In the genomic region with DNA sequence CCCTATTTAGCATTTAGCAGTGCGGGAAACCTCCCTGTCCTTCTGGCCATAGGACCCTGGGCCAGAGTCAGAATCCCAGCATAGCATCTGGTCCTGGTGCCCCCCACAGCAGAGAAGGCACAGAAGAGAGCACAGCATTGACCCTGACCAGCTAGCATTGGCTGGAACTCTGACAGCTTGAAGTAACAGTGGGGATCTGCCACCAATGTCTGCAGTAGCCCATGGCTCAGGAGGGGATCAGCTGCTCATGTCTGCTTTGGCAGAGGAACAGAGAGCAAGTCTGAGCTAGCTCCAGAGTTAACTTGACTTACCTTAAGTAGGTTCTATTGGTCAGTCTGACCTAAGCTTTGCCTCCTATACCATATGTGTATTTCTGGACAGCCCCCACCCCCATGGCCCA, we compare ENCODE assay signal across 14 mouse cellular contexts. TPM values are rescaled to one million over a fixed set of nuclear protein-coding genes. Genes with fewer than 3 reads are reported as not detected.
A peak's percentile ranks its signal among the peaks of the same experiment; 100 is the strongest.
DNase-seq lines count a peak whose midpoint lies in the region; ATAC-seq lines count a peak whose summit lies in the region.
"Had no signal": no experiment of that assay in that cellular context is flagged by ENCODE, and none has a peak within 500 bp of the region (broad histone marks: within the 10 kb centered on the region; RNA-seq: fewer than 3 reads in every experiment).

No protein-coding gene starts in this region.

- DNase-seq in forebrain, embryonic 10.5 days (ENCODE audit: extremely low spot score, low spot score) = no peak
- DNase-seq in midbrain, embryonic 11.5 days (ENCODE audit: low spot score, missing footprints) = no peak
- no peak for DNase-seq in hindbrain, embryonic 14.5 days (ENCODE audit: low spot score)
- DNase-seq in right cerebral cortex, postnatal 25 days = no peak
- DNase-seq: gastrocnemius, postnatal 36 days; kidney, adult 11 months; right cerebral cortex, adult 18-20 months; spleen, adult 18-20 months had no signal

- no peak overlapping the region for H3K4me2 ChIP-seq in forebrain, embryonic 13.5 days
- no peak overlapping the region for H3K4me2 ChIP-seq in midbrain, embryonic 13.5 days (replicated peaks)
- H3K4me2 ChIP-seq in midbrain, embryonic 11.5 days = no peak overlapping the region
- H3K4me2 ChIP-seq in hindbrain, embryonic 14.5 days (replicated peaks) = no peak overlapping the region
- H3K4me2 ChIP-seq in midbrain, embryonic 15.5 days = no peak overlapping the region

- peaks cover 48% of the 10 kb centered on the region for H3K4me1 ChIP-seq in forebrain, embryonic 13.5 days
- H3K4me1 ChIP-seq in forebrain, embryonic 10.5 days = peaks cover 11% of the 10 kb centered on the region; the same call in 1 of the 2 replicates
- peaks cover 32% of the 10 kb centered on the region for H3K4me1 ChIP-seq in midbrain, embryonic 13.5 days (replicated peaks)
- no peaks in the 10 kb centered on the region; the same call in 1 of the 2 replicates for H3K4me1 ChIP-seq in midbrain, embryonic 11.5 days (ENCODE audit: control insufficient read depth, insufficient read depth, low read length)
- peaks cover 23% of the 10 kb centered on the region; the same call in 1 of the 2 replicates for H3K4me1 ChIP-seq in hindbrain, embryonic 14.5 days (replicated peaks; ENCODE audit: control insufficient read depth, insufficient read depth, low read length)
- H3K4me1 ChIP-seq in midbrain, embryonic 15.5 days = peaks cover 28% of the 10 kb centered on the region

- 91% methylated on average over 1 of the region's 1 CpGs for WGBS in forebrain, embryonic 13.5 days
- WGBS in forebrain, embryonic 10.5 days = 91% methylated on average over 1 of the region's 1 CpGs
- WGBS in midbrain, embryonic 13.5 days = 97% methylated on average over 1 of the region's 1 CpGs
- WGBS in midbrain, embryonic 11.5 days = 96% methylated on average over 1 of the region's 1 CpGs
- WGBS in hindbrain, embryonic 14.5 days = 78% methylated on average over 1 of the region's 1 CpGs
- 91% methylated on average over 1 of the region's 1 CpGs for WGBS in midbrain, embryonic 15.5 days

- no peak overlapping the region for H3K4me3 ChIP-seq in forebrain, embryonic 13.5 days
- no peak overlapping the region for H3K4me3 ChIP-seq in forebrain, embryonic 10.5 days
- H3K4me3 ChIP-seq in midbrain, embryonic 13.5 days (replicated peaks) = no peak overlapping the region
- H3K4me3 ChIP-seq in midbrain, embryonic 11.5 days (ENCODE audit: low read depth, low read length) = no peak overlapping the region
- H3K4me3 ChIP-seq in hindbrain, embryonic 14.5 days (replicated peaks; ENCODE audit: low read length) = no peak overlapping the region
- no peak overlapping the region for H3K4me3 ChIP-seq in midbrain, embryonic 15.5 days
- H3K4me3 ChIP-seq: heart, embryonic 10.5 days had no signal

- no peak for ATAC-seq in forebrain, embryonic 13.5 days
- ATAC-seq in midbrain, embryonic 13.5 days = no peak
- no peak for ATAC-seq in midbrain, embryonic 11.5 days (ENCODE audit: low FRiP score)
- ATAC-seq in hindbrain, embryonic 14.5 days (ENCODE audit: low FRiP score) = no peak
- no peak for ATAC-seq in midbrain, embryonic 15.5 days (replicated peaks)
- ATAC-seq: CD4-positive, CD25-positive, alpha-beta regulatory T cell, adult 4 months had no signal

- H3K27ac ChIP-seq in forebrain, embryonic 13.5 days = peak overlapping the region; percentile 60
- H3K27ac ChIP-seq in forebrain, embryonic 10.5 days = no peak overlapping the region
- peak overlapping the region; percentile 56 for H3K27ac ChIP-seq in midbrain, embryonic 13.5 days
- H3K27ac ChIP-seq in midbrain, embryonic 11.5 days (ENCODE audit: low read depth, low read length) = no peak overlapping the region
- peak overlapping the region; percentile 47 for H3K27ac ChIP-seq in hindbrain, embryonic 14.5 days
- H3K27ac ChIP-seq in midbrain, embryonic 15.5 days = 0 out of 2 replicates have a peak overlapping the region, but pooled peaks have one; percentile 25
- H3K27ac ChIP-seq: heart, embryonic 10.5 days; macrophage had no signal

- no peaks in the 10 kb centered on the region for H3K9me3 ChIP-seq in forebrain, embryonic 13.5 days (replicated peaks)
- no peaks in the 10 kb centered on the region for H3K9me3 ChIP-seq in forebrain, embryonic 10.5 days
- H3K9me3 ChIP-seq in midbrain, embryonic 13.5 days = no peaks in the 10 kb centered on the region
- H3K9me3 ChIP-seq in midbrain, embryonic 11.5 days (ENCODE audit: control insufficient read depth, low read length) = no peaks in the 10 kb centered on the region
- H3K9me3 ChIP-seq in hindbrain, embryonic 14.5 days (ENCODE audit: control insufficient read depth, low read length) = no peaks in the 10 kb centered on the region
- no peaks in the 10 kb centered on the region for H3K9me3 ChIP-seq in midbrain, embryonic 15.5 days
- H3K9me3 ChIP-seq: heart, embryonic 10.5 days had no signal

- peaks cover 95% of the 10 kb centered on the region for H3K36me3 ChIP-seq in forebrain, embryonic 13.5 days (ENCODE audit: poor library complexity, severe bottlenecking)
- peaks cover 100% of the 10 kb centered on the region for H3K36me3 ChIP-seq in forebrain, embryonic 10.5 days (replicated peaks)
- peaks cover 96% of the 10 kb centered on the region for H3K36me3 ChIP-seq in midbrain, embryonic 13.5 days
- H3K36me3 ChIP-seq in midbrain, embryonic 11.5 days (ENCODE audit: control insufficient read depth, insufficient read depth, low read length) = peaks cover 68% of the 10 kb centered on the region
- peaks cover 88% of the 10 kb centered on the region for H3K36me3 ChIP-seq in hindbrain, embryonic 14.5 days (replicated peaks; ENCODE audit: control insufficient read depth, insufficient read depth)
- H3K36me3 ChIP-seq in midbrain, embryonic 15.5 days (replicated peaks) = peaks cover 80% of the 10 kb centered on the region

- no peak overlapping the region for H3K9ac ChIP-seq in forebrain, embryonic 13.5 days
- no peak overlapping the region for H3K9ac ChIP-seq in midbrain, embryonic 13.5 days (replicated peaks)
- H3K9ac ChIP-seq in midbrain, embryonic 11.5 days (ENCODE audit: low read length) = no peak overlapping the region
- no peak overlapping the region for H3K9ac ChIP-seq in hindbrain, embryonic 14.5 days
- H3K9ac ChIP-seq in midbrain, embryonic 15.5 days = no peak overlapping the region

- H3K27me3 ChIP-seq in forebrain, embryonic 13.5 days = no peaks in the 10 kb centered on the region
- no peaks in the 10 kb centered on the region for H3K27me3 ChIP-seq in forebrain, embryonic 10.5 days (ENCODE audit: poor library complexity, severe bottlenecking)
- H3K27me3 ChIP-seq in midbrain, embryonic 13.5 days = no peaks in the 10 kb centered on the region
- no peaks in the 10 kb centered on the region for H3K27me3 ChIP-seq in midbrain, embryonic 11.5 days (ENCODE audit: control insufficient read depth, insufficient read depth, low read length)
- H3K27me3 ChIP-seq in hindbrain, embryonic 14.5 days (ENCODE audit: control insufficient read depth, insufficient read depth, low read length) = no peaks in the 10 kb centered on the region
- no peaks in the 10 kb centered on the region for H3K27me3 ChIP-seq in midbrain, embryonic 15.5 days (replicated peaks)

RNA-seq across cellular contexts. Expression of gene Uqcr11, which starts 11.2 kb away (rescaled TPM):
- 593 and 623 TPM in 2 replicates for polyA plus RNA-seq in forebrain, embryonic 13.5 days (2015; fragmentation: Nextera tagmentation; extraction: Ambion mirVana)
- 625 and 631 TPM in 2 replicates for polyA plus RNA-seq in forebrain, embryonic 10.5 days (2016; fragmentation: Nextera tagmentation; extraction: Ambion mirVana)
- polyA plus RNA-seq in midbrain, embryonic 13.5 days (2015; fragmentation: Nextera tagmentation; extraction: Ambion mirVana) = 518 and 572 TPM in 2 replicates
- polyA plus RNA-seq in midbrain, embryonic 11.5 days (2014; fragmentation: Nextera tagmentation; extraction: Ambion mirVana) = 404 and 476 TPM in 2 replicates
- polyA plus RNA-seq in hindbrain, embryonic 14.5 days (2014; fragmentation: Nextera tagmentation; extraction: Ambion mirVana) = 675 and 804 TPM in 2 replicates
- 581 and 629 TPM in 2 replicates for polyA plus RNA-seq in midbrain, embryonic 15.5 days (2015; fragmentation: Nextera tagmentation; extraction: Ambion mirVana)

RNA-seq across cellular contexts. Expression of gene Tcf3, which starts 15.6 kb away (rescaled TPM):
- polyA plus RNA-seq in forebrain, embryonic 13.5 days (2015; fragmentation: Nextera tagmentation; extraction: Ambion mirVana) = 112 and 119 TPM in 2 replicates
- 191 and 199 TPM in 2 replicates for polyA plus RNA-seq in forebrain, embryonic 10.5 days (2016; fragmentation: Nextera tagmentation; extraction: Ambion mirVana)
- polyA plus RNA-seq in midbrain, embryonic 13.5 days (2015; fragmentation: Nextera tagmentation; extraction: Ambion mirVana) = 67.7 and 82.3 TPM in 2 replicates
- 135 and 154 TPM in 2 replicates for polyA plus RNA-seq in midbrain, embryonic 11.5 days (2014; fragmentation: Nextera tagmentation; extraction: Ambion mirVana)
- polyA plus RNA-seq in hindbrain, embryonic 14.5 days (2014; fragmentation: Nextera tagmentation; extraction: Ambion mirVana) = 41.3 and 46.5 TPM in 2 replicates
- 44.9 and 55.8 TPM in 2 replicates for polyA plus RNA-seq in midbrain, embryonic 15.5 days (2015; fragmentation: Nextera tagmentation; extraction: Ambion mirVana)

RNA-seq across cellular contexts. Expression of gene Mbd3, which starts 18.5 kb away (rescaled TPM):
- polyA plus RNA-seq in forebrain, embryonic 13.5 days (2015; fragmentation: Nextera tagmentation; extraction: Ambion mirVana) = 304 and 319 TPM in 2 replicates
- polyA plus RNA-seq in forebrain, embryonic 10.5 days (2016; fragmentation: Nextera tagmentation; extraction: Ambion mirVana) = 343 and 346 TPM in 2 replicates
- 243 and 257 TPM in 2 replicates for polyA plus RNA-seq in midbrain, embryonic 13.5 days (2015; fragmentation: Nextera tagmentation; extraction: Ambion mirVana)
- 222 and 252 TPM in 2 replicates for polyA plus RNA-seq in midbrain, embryonic 11.5 days (2014; fragmentation: Nextera tagmentation; extraction: Ambion mirVana)
- polyA plus RNA-seq in hindbrain, embryonic 14.5 days (2014; fragmentation: Nextera tagmentation; extraction: Ambion mirVana) = 152 and 161 TPM in 2 replicates
- polyA plus RNA-seq in midbrain, embryonic 15.5 days (2015; fragmentation: Nextera tagmentation; extraction: Ambion mirVana) = 227 and 250 TPM in 2 replicates

RNA-seq across cellular contexts. Expression of gene Mex3d, which starts 30.4 kb away (rescaled TPM):
- polyA plus RNA-seq in forebrain, embryonic 13.5 days (2015; fragmentation: Nextera tagmentation; extraction: Ambion mirVana) = 15.5 and 16.6 TPM in 2 replicates
- polyA plus RNA-seq in forebrain, embryonic 10.5 days (2016; fragmentation: Nextera tagmentation; extraction: Ambion mirVana) = 6.8 and 7.0 TPM in 2 replicates
- polyA plus RNA-seq in midbrain, embryonic 13.5 days (2015; fragmentation: Nextera tagmentation; extraction: Ambion mirVana) = 15.9 and 18.6 TPM in 2 replicates
- polyA plus RNA-seq in midbrain, embryonic 11.5 days (2014; fragmentation: Nextera tagmentation; extraction: Ambion mirVana) = 11.8 and 12.4 TPM in 2 replicates
- 12.3 and 13.3 TPM in 2 replicates for polyA plus RNA-seq in hindbrain, embryonic 14.5 days (2014; fragmentation: Nextera tagmentation; extraction: Ambion mirVana)
- 18.3 and 18.8 TPM in 2 replicates for polyA plus RNA-seq in midbrain, embryonic 15.5 days (2015; fragmentation: Nextera tagmentation; extraction: Ambion mirVana)

Comparison
In these comparisons a context has a peak if more than half of its experiments do, and no peak if none do; other contexts are left out.
1. H3K27ac ChIP-seq: peak in forebrain, embryonic 13.5 days (single experiment), midbrain, embryonic 13.5 days (single experiment), hindbrain, embryonic 14.5 days (single experiment) and midbrain, embryonic 15.5 days (single experiment); none in forebrain, embryonic 10.5 days (single experiment) and midbrain, embryonic 11.5 days (single experiment).